Mouse (Mus musculus): ENCODE data around the gene Ctnna3. TPM values are rescaled to one million over a fixed set of nuclear protein-coding genes. Genes with fewer than 3 reads are reported as not detected.

Ctnna3 gene
- polyA plus RNA-seq, 2 experiments, result 0.78 to 0.89 TPM

GRCm38 (mm10) chr10:63427146-63427545 is 2.8 kb upstream of the Ctnna3 start:
- Histone ChIP-seq H3K36me3 (ENCODE audit: control insufficient read depth, insufficient read depth, low read length) (no peaks in the 10 kb centered on the region), H3K9me3 (ENCODE audit: control insufficient read depth, low read length) (no peaks in the 10 kb centered on the region), H3K4me2 (replicated peaks; ENCODE audit: low read depth, low read length, severe bottlenecking) (no peak overlapping the region), H3K4me1 (ENCODE audit: control insufficient read depth, insufficient read depth, low read length) (no peaks in the 10 kb centered on the region), H3K4me3 (replicated peaks; ENCODE audit: low read length) (no peak overlapping the region), H3K27me3 (ENCODE audit: control insufficient read depth, insufficient read depth, low read length) (no peaks in the 10 kb centered on the region), H3K27ac (replicated peaks; ENCODE audit: low read depth, low read length) (no peak overlapping the region), H3K9ac (ENCODE audit: low read depth, low read length, severe bottlenecking) (no peak overlapping the region)
- no peak for TF ChIP-seq POLR2A (IDR thresholded peaks at IDR 0.05; ENCODE audit: borderline replicate concordance, extremely low read depth, insufficient read depth, insufficient read length)
- ATAC-seq (ENCODE audit: low FRiP score, low read depth) (no peak), DNase-seq (ENCODE audit: low spot score) (no peak)
- WGBS, result 81% methylated on average over 8 of the region's 8 CpGs

DNA sequence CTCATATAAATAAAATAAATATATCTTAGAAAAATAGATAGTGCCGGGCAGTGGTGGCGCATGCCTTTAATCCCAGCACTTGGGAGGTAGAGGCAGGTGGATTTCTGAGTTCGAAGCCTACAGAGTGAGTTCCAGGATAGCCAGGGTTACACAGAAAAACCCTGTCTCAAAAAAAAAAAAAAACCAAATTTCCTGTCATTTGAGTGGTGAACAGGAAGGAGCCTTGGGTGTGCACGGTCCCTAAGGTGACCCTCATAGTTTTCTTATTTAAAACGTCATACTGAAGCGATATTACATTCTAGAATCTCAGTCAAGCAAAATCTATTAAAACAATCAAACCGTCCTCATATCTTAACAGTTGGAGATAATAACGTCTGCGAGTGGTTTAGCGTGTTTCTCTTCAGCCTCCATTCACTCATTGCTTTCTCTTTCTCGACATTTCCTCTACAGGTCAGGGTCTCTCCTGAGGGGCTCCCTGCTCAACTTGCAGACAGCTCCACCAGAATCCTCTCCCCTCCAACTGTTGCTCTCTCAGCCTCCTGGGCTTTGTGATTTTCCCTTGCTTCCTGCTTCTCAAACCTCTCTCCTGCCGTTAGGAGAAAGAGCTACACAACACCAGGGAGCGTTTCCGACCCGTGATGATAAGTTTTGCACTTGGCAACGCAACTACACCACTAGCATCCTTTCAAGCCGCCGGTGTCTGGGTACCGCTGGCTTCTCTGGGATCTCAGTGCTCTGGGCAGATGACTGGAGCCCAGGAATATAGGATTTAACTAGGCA is 1.5 kb upstream of the Ctnna3 start:
- WGBS, result 25% methylated on average over 19 of the region's 19 CpGs
- H3K27me3 ChIP-seq (ENCODE audit: control insufficient read depth, insufficient read depth, low read length), result no peaks in the 10 kb centered on the region
- H3K9me3 ChIP-seq (ENCODE audit: control insufficient read depth, low read length), result no peaks in the 10 kb centered on the region
- no peaks in the 10 kb centered on the region for H3K4me1 ChIP-seq (ENCODE audit: control insufficient read depth, insufficient read depth, low read length)
- no peak for TF ChIP-seq POLR2A (IDR thresholded peaks at IDR 0.05; ENCODE audit: borderline replicate concordance, extremely low read depth, insufficient read depth, insufficient read length)
- peak overlapping the region; percentile 34; the same call in 1 of the 2 replicates for H3K27ac ChIP-seq (replicated peaks; ENCODE audit: low read depth, low read length)
- peak overlapping the region; percentile 82 for H3K4me3 ChIP-seq (replicated peaks; ENCODE audit: low read length)
- peak overlapping the region; percentile 51 for H3K9ac ChIP-seq (ENCODE audit: low read depth, low read length, severe bottlenecking)
- H3K36me3 ChIP-seq (ENCODE audit: control insufficient read depth, insufficient read depth, low read length), result no peaks in the 10 kb centered on the region
- no peak for ATAC-seq (ENCODE audit: low FRiP score, low read depth)
- DNase-seq (ENCODE audit: low spot score), result peak; percentile 36
- peak overlapping the region; percentile 74 for H3K4me2 ChIP-seq (replicated peaks; ENCODE audit: low read depth, low read length, severe bottlenecking)

DNA sequence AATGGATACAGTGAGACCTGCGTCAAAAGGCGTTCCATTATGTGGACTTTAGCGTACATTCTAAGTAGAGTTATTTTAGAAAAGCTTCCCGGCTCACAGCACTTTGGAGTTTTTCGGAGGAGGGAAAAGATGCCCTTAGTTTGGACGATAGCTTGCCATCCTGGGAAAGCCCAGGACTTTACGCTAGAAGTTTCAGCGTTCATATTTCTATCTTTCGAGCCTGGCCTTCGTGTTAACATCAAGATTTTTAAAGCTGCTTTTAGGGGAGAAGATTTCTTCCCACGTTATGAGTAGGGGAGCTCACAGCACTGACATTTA is 916 bp upstream of the Ctnna3 start:
- H3K4me3 ChIP-seq (replicated peaks; ENCODE audit: low read length), result peak overlapping the region; percentile 82
- no peaks in the 10 kb centered on the region for H3K36me3 ChIP-seq (ENCODE audit: control insufficient read depth, insufficient read depth, low read length)
- H3K4me1 ChIP-seq (ENCODE audit: control insufficient read depth, insufficient read depth, low read length), result no peaks in the 10 kb centered on the region
- H3K27ac ChIP-seq (replicated peaks; ENCODE audit: low read depth, low read length), result peak overlapping the region; percentile 34; the same call in 1 of the 2 replicates
- 2% methylated on average over 11 of the region's 11 CpGs for WGBS
- TF ChIP-seq POLR2A (IDR thresholded peaks at IDR 0.05; ENCODE audit: borderline replicate concordance, extremely low read depth, insufficient read depth, insufficient read length), result no peak
- no peaks in the 10 kb centered on the region for H3K27me3 ChIP-seq (ENCODE audit: control insufficient read depth, insufficient read depth, low read length)
- ATAC-seq (ENCODE audit: low FRiP score, low read depth) (no peak), DNase-seq (ENCODE audit: low spot score) (no peak)
- peak overlapping the region; percentile 51 for H3K9ac ChIP-seq (ENCODE audit: low read depth, low read length, severe bottlenecking)
- H3K9me3 ChIP-seq (ENCODE audit: control insufficient read depth, low read length), result no peaks in the 10 kb centered on the region
- peak overlapping the region; percentile 74 for H3K4me2 ChIP-seq (replicated peaks; ENCODE audit: low read depth, low read length, severe bottlenecking)

DNA sequence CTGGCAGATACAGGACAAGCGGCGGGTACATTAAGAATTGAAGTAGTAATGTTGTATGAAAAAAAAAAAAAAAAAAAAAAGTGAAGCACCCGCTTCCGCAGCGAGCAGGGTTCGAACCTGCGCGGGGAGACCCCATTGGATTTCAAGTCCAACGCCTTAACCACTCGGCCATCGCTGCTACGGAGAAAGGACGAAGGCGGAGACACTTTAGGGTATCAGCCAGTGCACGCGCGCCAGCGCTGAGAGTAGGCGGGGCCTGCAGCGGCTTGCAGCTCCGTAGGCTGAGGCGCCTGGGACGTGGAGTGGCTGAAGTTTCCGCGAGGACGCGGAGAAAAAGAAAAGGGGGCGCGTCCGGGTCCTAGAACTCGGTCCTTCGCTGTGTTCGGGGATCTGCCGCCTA is 518 bp upstream of the Ctnna3 start:
- DNase-seq (ENCODE audit: low spot score) (peak; percentile 88), ATAC-seq (ENCODE audit: low FRiP score, low read depth) (peak; percentile 93)
- Histone ChIP-seq H3K4me3 (replicated peaks; ENCODE audit: low read length) (peak overlapping the region; percentile 82), H3K27me3 (ENCODE audit: control insufficient read depth, insufficient read depth, low read length) (no peaks in the 10 kb centered on the region), H3K36me3 (ENCODE audit: control insufficient read depth, insufficient read depth, low read length) (no peaks in the 10 kb centered on the region), H3K4me1 (ENCODE audit: control insufficient read depth, insufficient read depth, low read length) (no peaks in the 10 kb centered on the region), H3K9me3 (ENCODE audit: control insufficient read depth, low read length) (no peaks in the 10 kb centered on the region), H3K9ac (ENCODE audit: low read depth, low read length, severe bottlenecking) (peak overlapping the region; percentile 74), H3K27ac (replicated peaks; ENCODE audit: low read depth, low read length) (peak overlapping the region; percentile 84), H3K4me2 (replicated peaks; ENCODE audit: low read depth, low read length, severe bottlenecking) (peak overlapping the region; percentile 74)
- no peak for TF ChIP-seq POLR2A (IDR thresholded peaks at IDR 0.05; ENCODE audit: borderline replicate concordance, extremely low read depth, insufficient read depth, insufficient read length)
- WGBS, result 0% methylated on average over 34 of the region's 34 CpGs

- no peak for TF ChIP-seq POLR2A (IDR thresholded peaks at IDR 0.05; ENCODE audit: borderline replicate concordance, extremely low read depth, insufficient read depth, insufficient read length)
- 89% methylated on average over 7 of the region's 7 CpGs for WGBS
Observed at GRCm38 (mm10) chr10:63431221-63431736, 1.4 kb downstream of the Ctnna3 start.

More at GRCm38 (mm10) chr10:63431221-63431736, 1.4 kb downstream of the Ctnna3 start:
- Histone ChIP-seq H3K4me3 (replicated peaks; ENCODE audit: low read length) (no peak overlapping the region), H3K27ac (replicated peaks; ENCODE audit: low read depth, low read length) (no peak overlapping the region), H3K9me3 (ENCODE audit: control insufficient read depth, low read length) (no peaks in the 10 kb centered on the region), H3K36me3 (ENCODE audit: control insufficient read depth, insufficient read depth, low read length) (no peaks in the 10 kb centered on the region), H3K9ac (ENCODE audit: low read depth, low read length, severe bottlenecking) (no peak overlapping the region), H3K4me1 (ENCODE audit: control insufficient read depth, insufficient read depth, low read length) (no peaks in the 10 kb centered on the region), H3K27me3 (ENCODE audit: control insufficient read depth, insufficient read depth, low read length) (no peaks in the 10 kb centered on the region), H3K4me2 (replicated peaks; ENCODE audit: low read depth, low read length, severe bottlenecking) (no peak overlapping the region)
- no peak for ATAC-seq (ENCODE audit: low FRiP score, low read depth)
- DNase-seq (ENCODE audit: low spot score), result no peak
